Comparison of ENCODE assay signal across 9 mouse cellular contexts in the genomic region with DNA sequence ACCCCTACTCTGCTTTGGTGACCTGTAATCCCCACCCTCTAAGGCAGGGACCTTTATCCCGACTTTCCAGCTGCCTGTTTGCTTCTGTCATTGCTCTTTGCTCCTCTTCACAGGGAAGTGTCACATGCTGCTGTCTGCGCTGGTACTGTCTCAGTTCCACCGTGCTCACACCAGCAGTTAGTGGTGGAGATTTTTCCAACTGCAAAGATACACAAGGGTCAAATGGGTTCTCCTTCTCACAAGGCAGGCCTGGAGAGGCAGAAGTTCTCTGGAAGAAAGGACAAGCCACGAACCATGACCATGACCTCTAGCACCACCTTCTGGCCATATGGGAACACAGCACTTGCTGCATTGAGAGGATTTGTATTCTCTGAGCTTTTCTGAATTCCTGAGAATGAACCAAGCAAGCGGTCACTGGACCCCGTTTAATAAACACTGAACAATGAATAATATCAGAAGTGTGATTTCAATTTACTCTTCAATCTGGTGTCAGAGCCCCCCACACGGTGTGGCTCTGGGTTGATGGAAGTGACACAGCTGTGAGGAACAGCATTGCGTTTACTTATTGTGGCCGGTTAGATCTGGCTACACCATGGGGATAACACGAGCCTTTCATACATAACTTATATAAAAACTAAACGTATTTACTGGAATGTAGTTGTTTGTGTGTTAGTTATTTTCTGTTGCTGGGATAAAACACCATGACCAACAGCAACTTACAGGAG. TPM values are rescaled to one million over a fixed set of nuclear protein-coding genes. Genes with fewer than 3 reads are reported as not detected.
DNase-seq lines count a peak whose midpoint lies in the region; ATAC-seq lines count a peak whose summit lies in the region.
"Had no signal": no experiment of that assay in that cellular context is flagged by ENCODE, and none has a peak within 500 bp of the region (broad histone marks: within the 10 kb centered on the region; RNA-seq: fewer than 3 reads in every experiment).

No protein-coding gene starts in this region.

- H3K9ac ChIP-seq in forebrain, embryonic 14.5 days (ENCODE audit: low read length), result no peak overlapping the region
- H3K9ac ChIP-seq in hindbrain, embryonic 16.5 days (ENCODE audit: low read depth, low read length), result no peak overlapping the region
- no peak overlapping the region; the same call in 1 of the 2 replicates for H3K9ac ChIP-seq in midbrain, embryonic 11.5 days (ENCODE audit: low read length)
- H3K9ac ChIP-seq: embryonic facial prominence, embryonic 13.5 days had no signal

- no peaks in the 10 kb centered on the region for H3K9me3 ChIP-seq in forebrain, embryonic 14.5 days (replicated peaks; ENCODE audit: control insufficient read depth, low read length)
- H3K9me3 ChIP-seq in hindbrain, embryonic 16.5 days (ENCODE audit: control insufficient read depth, low read length), result no peaks in the 10 kb centered on the region
- H3K9me3 ChIP-seq in midbrain, embryonic 11.5 days (ENCODE audit: control insufficient read depth, low read length), result no peaks in the 10 kb centered on the region
- H3K9me3 ChIP-seq: embryonic facial prominence, embryonic 13.5 days had no signal

- intact Hi-C loops in left cerebral cortex, postnatal 25 days (cut with DNase I), result loop anchor here (1.0 kb wide), 1 partner anchor 107 kb away; no protein-coding TSS in a partner anchor

- no peak overlapping the region for H3K27ac ChIP-seq in forebrain, embryonic 14.5 days (ENCODE audit: low read depth, low read length)
- H3K27ac ChIP-seq in hindbrain, embryonic 16.5 days (ENCODE audit: low read depth, low read length), result no peak overlapping the region
- H3K27ac ChIP-seq in midbrain, embryonic 11.5 days (ENCODE audit: low read depth, low read length), result no peak overlapping the region
- H3K27ac ChIP-seq: embryonic facial prominence, embryonic 13.5 days had no signal

- H3K36me3 ChIP-seq in forebrain, embryonic 14.5 days (ENCODE audit: control insufficient read depth, insufficient read depth, low read length), result 0 out of 2 replicates have a peak, but pooled peaks cover 3% of the 10 kb centered on the region
- 0 out of 2 replicates have a peak, but pooled peaks cover under 1% of the 10 kb centered on the region for H3K36me3 ChIP-seq in hindbrain, embryonic 16.5 days (ENCODE audit: control insufficient read depth, insufficient read depth, low read length)
- H3K36me3 ChIP-seq in midbrain, embryonic 11.5 days (ENCODE audit: control insufficient read depth, insufficient read depth, low read length), result no peaks in the 10 kb centered on the region
- no peaks in the 10 kb centered on the region for H3K36me3 ChIP-seq in splenic B cell, adult 2 months (ENCODE audit: control insufficient read depth, insufficient read depth, low read length, poor library complexity, severe bottlenecking)

- peak; percentile 80 to 82 for DNase-seq in right cerebral cortex, adult 2 months (ENCODE audit: low spot score in 2 of 2)
- DNase-seq in right cerebral cortex, postnatal 25 days, result no peak
- DNase-seq in forebrain, embryonic 14.5 days (ENCODE audit: low spot score), result peak; percentile 80
- DNase-seq in left cerebral cortex, postnatal 25 days (ENCODE audit: low spot score in 2 of 2), result peak; percentile 60 to 77
- peak; percentile 96 for DNase-seq in midbrain, embryonic 11.5 days (ENCODE audit: low spot score, missing footprints)
- peak; percentile 60 for DNase-seq in splenic B cell, adult 2 months (ENCODE audit: low read depth, low spot score)

- no peaks in the 10 kb centered on the region for H3K4me1 ChIP-seq in forebrain, embryonic 14.5 days (ENCODE audit: control insufficient read depth, insufficient read depth, low read length)
- no peaks in the 10 kb centered on the region for H3K4me1 ChIP-seq in hindbrain, embryonic 16.5 days (ENCODE audit: control insufficient read depth, insufficient read depth, low read depth, low read length)
- H3K4me1 ChIP-seq in midbrain, embryonic 11.5 days (ENCODE audit: control insufficient read depth, insufficient read depth, low read length), result no peaks in the 10 kb centered on the region

- peak; percentile 46 for ATAC-seq in cerebellum, adult (ENCODE audit: insufficient number of reproducible peaks, low FRiP score, low TSS enrichment)
- ATAC-seq in forebrain, embryonic 14.5 days, result peak; percentile 65
- ATAC-seq in hindbrain, embryonic 16.5 days, result peak; percentile 60
- ATAC-seq in midbrain, embryonic 11.5 days (ENCODE audit: low FRiP score), result peak; percentile 57; the same call in 1 of the 2 replicates

- WGBS in forebrain, embryonic 14.5 days, result 36% methylated on average over 11 of the region's 11 CpGs
- WGBS in hindbrain, embryonic 16.5 days, result 36% methylated on average over 11 of the region's 11 CpGs
- 39% methylated on average over 11 of the region's 11 CpGs for WGBS in midbrain, embryonic 11.5 days

- H3K27me3 ChIP-seq in forebrain, embryonic 14.5 days (replicated peaks; ENCODE audit: control insufficient read depth, insufficient read depth, low read length), result no peaks in the 10 kb centered on the region
- no peaks in the 10 kb centered on the region for H3K27me3 ChIP-seq in hindbrain, embryonic 16.5 days (replicated peaks; ENCODE audit: control insufficient read depth, insufficient read depth, low read length)
- no peaks in the 10 kb centered on the region for H3K27me3 ChIP-seq in midbrain, embryonic 11.5 days (ENCODE audit: control insufficient read depth, insufficient read depth, low read length)
- no peaks in the 10 kb centered on the region for H3K27me3 ChIP-seq in splenic B cell, adult 2 months (ENCODE audit: control insufficient read depth, insufficient read depth, low read length, poor library complexity, severe bottlenecking)
- H3K27me3 ChIP-seq: embryonic facial prominence, embryonic 13.5 days had no signal

- H3K4me3 ChIP-seq in forebrain, embryonic 14.5 days (ENCODE audit: low read depth, low read length), result no peak overlapping the region
- H3K4me3 ChIP-seq in hindbrain, embryonic 16.5 days (ENCODE audit: low read length), result no peak overlapping the region
- H3K4me3 ChIP-seq in midbrain, embryonic 11.5 days (ENCODE audit: low read depth, low read length), result no peak overlapping the region
- H3K4me3 ChIP-seq: embryonic facial prominence, embryonic 13.5 days had no signal

- H3K4me2 ChIP-seq in forebrain, embryonic 14.5 days (ENCODE audit: low read length), result no peak overlapping the region
- no peak overlapping the region for H3K4me2 ChIP-seq in hindbrain, embryonic 16.5 days (ENCODE audit: low read length)
- no peak overlapping the region for H3K4me2 ChIP-seq in midbrain, embryonic 11.5 days

RNA-seq across cellular contexts. Expression of gene Adra1d, which starts 32.0 kb away (rescaled TPM):
- not detected in 2 replicates for polyA plus RNA-seq in forebrain, embryonic 14.5 days (2014; fragmentation: Nextera tagmentation; extraction: Ambion mirVana)
- polyA plus RNA-seq in hindbrain, embryonic 16.5 days (2015; fragmentation: Nextera tagmentation; extraction: Ambion mirVana), result 0.29 and 0.65 TPM in 2 replicates
- 10 to 100 TPM; 47.0 to 62.0 TPM for total RNA-seq in left cerebral cortex, postnatal 25 days (2021)
- polyA plus RNA-seq in midbrain, embryonic 11.5 days (2014; fragmentation: Nextera tagmentation; extraction: Ambion mirVana), result 0.19 and 0.34 TPM in 2 replicates

RNA-seq across cellular contexts. Expression of gene Smox, which starts 38.8 kb away (rescaled TPM):
- 33.5 and 37.2 TPM in 2 replicates for polyA plus RNA-seq in forebrain, embryonic 14.5 days (2014; fragmentation: Nextera tagmentation; extraction: Ambion mirVana)
- 60.3 and 70.9 TPM in 2 replicates for polyA plus RNA-seq in hindbrain, embryonic 16.5 days (2015; fragmentation: Nextera tagmentation; extraction: Ambion mirVana)
- 10 to 100 TPM; 67.7 to 73.5 TPM for total RNA-seq in left cerebral cortex, postnatal 25 days (2021)
- 26.2 and 26.9 TPM in 2 replicates for polyA plus RNA-seq in midbrain, embryonic 11.5 days (2014; fragmentation: Nextera tagmentation; extraction: Ambion mirVana)
